Mouse (Mus musculus): ENCODE results near the gene Fkbp10.

Fkbp10 gene

DNA sequence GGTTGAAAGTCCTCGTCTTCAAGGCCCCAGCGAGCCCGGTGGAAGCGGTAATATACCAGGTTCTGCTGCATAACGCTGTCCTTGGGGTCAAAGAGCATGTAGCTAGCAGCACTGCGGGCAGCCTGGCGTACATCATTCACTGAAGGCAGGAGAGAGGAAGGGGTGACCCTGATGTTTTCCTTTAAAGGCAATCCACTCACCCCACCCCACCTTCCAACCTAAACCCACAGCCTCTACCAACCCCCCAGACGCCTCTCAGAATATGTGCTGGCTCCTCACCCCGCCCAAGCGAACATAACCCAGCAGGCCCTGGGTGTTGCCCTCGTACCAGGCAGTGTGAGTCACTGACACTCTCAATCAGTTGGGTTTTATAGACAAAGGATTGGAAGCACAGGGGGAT, 3.8 kb upstream of the Fkbp10 start:
- no peak for DNase-seq (ENCODE audit: low spot score)

DNA sequence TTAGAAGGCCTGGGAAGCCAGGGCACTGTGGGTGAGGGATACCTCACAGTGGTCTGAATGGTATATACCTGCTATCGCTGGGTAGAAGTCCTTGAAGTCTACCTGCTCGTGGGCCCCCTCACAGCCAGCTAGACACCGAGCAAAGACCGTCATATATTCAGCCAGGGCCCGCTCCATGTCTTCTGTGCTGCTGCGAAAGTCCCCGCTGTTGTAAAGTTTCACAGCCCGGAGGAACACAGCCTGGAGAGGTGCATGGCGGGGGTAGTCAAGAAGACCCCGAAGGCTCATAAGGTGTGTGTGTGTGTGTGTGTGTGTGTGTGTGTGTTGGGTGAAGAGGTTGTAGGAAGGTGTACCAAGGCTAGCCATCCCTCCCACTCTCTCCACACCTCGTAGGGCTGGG, 2.0 kb upstream of the Fkbp10 start:
- no peak for DNase-seq (ENCODE audit: low spot score)

DNA sequence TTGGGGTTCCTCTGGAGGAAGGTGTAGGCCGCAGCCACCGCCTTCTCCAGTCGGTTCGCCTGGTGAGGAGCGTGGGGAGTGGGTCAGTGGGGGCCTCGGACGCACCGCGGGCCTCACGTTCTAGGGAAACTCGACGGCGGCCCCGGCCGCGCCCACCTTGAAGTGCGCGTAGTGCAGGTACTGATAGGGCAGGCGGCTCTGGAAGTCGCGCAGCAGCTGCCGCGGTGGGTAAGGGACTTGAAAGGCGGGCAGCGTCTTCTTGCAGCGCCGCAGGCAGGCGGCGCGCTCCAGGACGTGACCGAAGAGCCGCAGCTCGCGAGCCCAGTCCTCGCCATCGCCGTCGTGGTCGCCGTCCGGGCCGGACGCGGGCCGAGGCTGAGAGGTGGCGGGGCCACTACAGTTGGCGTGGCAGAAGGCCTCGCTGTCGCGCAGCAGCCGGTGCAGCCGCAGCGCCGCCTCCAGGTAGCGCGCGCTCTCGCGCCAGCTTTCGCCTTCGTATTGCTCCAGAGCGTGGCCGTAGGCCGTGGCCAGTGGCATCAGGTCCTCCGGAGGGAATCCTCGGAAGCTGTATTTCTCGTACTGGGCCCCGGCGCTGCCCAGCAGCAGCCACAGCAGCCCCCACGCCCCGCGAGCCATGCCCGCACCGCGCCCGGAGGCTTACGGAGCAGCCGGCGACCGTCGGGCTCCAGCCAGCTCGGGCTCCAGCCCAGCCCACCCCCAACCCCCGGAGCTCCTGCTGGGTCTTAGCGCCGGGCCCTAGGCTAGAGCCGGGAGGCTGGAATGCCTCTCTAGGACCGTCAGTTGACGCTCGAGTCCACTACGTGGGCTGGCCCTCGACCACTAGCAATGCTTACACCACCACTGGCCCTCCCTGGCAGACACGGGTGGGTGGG, 1.2 kb upstream of the Fkbp10 start, which contains the start of gene P3h4:
P3h4 (minus strand) TSS at position 816 of the 893 bp plus-strand sequence.
- DNase-seq (ENCODE audit: low spot score) = no peak

DNA sequence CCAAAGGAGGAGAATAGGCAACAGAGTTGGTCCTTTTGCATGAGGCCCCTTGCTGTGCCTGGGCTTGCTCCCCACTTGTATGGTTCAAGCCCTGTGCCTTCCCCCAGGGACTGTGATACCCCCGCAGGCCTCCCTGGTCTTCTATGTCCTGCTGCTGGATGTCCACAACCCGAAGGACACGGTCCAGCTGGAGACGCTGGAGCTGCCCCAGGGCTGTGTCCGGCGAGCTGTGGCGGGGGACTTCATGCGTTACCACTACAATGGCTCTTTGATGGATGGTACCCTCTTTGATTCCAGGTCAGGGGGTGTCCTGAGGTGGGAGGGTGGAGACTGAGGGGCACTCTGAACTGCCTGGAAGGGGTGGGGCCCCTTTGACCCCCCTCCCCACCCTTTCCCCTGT, 6.0 kb downstream of the Fkbp10 start:
- DNase-seq (ENCODE audit: low spot score) = no peak

DNA sequence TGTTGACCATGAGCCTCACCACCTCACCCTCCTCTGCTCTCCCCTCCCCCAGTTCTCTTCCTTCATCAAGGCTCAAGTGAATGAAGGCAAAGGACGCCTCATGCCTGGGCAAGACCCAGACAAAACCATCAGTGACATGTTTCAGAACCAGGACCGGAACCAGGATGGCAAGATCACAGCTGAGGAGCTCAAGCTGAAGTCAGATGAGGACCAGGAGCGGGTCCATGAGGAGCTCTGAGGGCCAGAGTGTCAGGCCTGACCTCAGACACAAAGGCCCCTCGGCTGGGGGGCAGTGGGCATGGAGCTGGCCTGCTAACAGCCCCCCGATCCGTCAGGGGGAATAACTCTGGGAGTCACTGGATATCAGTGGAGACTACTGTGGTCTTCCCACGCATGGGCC, 8.3 kb downstream of the Fkbp10 start:
- no peak for DNase-seq (ENCODE audit: low spot score)

DNA sequence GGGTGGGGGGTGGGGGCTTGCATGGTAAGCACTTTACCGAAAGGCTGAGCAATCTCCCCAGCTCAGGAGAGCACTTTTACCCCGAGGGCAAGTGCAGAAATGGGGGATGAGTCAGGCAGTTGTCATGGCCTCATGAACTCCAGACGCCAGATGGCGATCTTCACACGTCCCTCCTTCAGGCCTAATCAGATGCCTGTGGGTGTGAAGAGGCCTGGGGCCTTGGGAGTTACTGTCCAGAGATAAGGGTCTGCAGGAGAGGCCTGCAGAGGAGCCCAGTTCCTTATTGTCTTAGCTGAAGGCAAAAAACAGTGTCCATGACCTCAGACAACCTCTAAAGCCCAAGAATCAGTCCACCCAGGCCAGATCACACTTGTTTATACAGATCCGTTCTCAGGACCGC, 10.4 kb downstream of the Fkbp10 start:
- DNase-seq (ENCODE audit: low spot score) = peak; percentile 78

DNA sequence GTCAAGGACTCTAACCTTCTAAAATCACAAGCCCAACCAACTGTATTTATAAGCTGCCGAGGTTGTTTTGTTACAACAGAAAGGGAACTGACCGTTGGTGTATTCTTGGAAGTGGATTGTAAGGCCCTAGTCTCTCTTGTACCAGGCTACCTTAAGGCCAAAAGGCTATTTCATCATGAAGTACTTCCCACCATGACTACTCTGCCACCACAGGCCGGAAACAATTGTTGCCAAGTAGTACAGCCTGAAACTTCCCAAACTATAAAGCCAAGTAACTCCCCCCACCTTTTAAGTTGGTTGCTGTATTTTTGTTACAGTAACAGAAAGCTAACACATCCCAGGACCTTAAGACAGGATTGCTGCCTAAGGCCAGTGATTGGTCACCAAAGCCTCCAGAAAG, 11.3 kb downstream of the Fkbp10 start:
- no peak for DNase-seq (ENCODE audit: low spot score)

DNA sequence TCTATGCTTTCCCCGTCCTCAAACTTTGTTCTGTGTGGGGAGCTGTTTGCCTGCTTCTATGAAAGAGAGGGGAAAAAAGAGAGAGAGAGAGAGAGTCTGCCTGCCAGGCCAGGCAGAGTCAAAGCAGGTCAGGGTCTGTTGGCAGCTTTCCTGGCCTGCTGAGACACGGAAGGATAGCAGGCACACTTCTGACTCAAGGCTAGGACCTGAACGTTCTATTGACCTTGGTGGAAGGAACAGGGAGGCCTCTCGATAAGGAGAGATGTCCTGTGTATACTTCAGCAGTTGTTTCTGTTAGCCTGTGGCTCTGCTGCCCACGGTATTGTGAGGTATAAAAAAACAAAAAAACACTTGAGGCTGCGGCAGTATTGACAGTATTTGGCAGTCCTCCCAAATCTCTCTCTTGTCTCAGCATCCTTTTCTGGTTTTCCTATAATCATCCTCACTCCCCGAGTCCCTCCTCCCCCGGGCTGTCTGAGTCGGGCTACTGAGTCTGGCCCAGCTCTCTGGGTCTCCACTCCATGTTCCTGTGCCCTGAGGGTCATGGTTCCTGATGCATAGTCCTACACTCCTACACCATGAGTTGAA, 13.2 kb downstream of the Fkbp10 start:
- no peak for DNase-seq (ENCODE audit: low spot score)

DNA sequence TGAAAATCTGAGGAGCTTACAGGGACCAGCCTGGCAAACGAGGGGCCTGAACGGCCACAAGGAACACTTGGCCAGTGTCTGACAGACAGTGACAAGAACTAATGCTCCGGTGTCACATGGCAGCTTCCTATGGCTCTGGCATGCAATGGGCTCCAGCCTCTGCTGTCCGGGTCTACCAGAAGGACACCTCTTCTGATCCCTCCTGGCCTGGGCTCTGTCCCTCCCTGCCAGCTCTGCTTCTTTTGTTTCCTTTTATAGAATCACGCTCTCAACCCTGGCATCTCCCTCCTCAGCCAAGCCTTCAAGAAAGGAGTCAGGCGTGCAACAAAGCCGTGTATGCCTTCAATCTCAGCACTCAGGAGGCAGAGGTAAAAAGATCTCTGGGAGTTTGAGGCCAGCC, 14.6 kb downstream of the Fkbp10 start:
- DNase-seq (ENCODE audit: low spot score) = no peak

DNA sequence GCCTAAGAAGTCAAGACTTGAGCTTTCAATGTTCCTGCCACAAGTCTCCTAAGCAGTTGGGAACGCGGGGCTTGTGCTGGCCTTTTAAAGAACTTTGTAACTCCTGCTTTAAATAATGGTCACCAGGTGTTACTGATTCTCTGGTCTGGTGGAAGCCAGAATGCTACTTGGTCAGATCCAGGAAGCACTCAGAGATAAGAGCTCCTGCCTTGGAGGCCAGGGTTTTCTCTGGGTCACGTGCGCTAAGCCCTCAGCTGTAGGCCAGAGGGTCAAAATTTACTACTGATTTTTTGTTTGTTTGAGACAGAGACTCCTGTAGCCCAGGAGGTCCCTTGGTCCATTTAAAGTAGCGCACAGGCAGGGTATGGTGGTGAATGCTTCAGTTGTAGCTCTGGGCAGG, 16.5 kb downstream of the Fkbp10 start:
- no peak for DNase-seq (ENCODE audit: low spot score)

DNA sequence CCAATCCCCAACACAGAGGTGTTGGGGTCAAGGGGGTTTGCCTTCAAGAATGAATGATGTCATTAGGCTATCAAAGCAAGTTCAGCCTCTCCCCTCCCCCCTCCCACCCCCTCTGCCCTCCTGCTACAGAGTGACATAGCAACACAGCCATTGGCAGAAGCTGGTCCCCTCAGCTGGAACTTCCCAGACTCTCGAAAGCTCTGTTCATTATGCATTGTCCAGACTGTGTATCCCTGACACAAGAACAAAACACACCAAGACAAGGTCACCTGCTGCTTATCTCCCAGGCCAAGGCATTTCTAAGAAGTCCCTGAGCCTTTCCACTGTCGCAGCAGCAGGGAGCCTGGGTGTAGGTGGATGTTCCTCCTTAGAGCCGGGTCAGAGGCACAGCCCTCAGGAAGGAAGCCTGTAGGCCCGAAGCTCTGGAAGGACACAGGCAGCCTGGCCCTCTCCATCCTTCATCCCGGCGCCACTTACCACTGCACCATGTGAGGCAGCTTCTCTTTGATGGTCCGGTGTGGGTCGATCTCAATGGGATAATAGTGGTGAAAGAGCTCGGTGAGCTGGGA, 20.3 kb downstream of the Fkbp10 start:
- DNase-seq (ENCODE audit: low spot score) = no peak

DNA sequence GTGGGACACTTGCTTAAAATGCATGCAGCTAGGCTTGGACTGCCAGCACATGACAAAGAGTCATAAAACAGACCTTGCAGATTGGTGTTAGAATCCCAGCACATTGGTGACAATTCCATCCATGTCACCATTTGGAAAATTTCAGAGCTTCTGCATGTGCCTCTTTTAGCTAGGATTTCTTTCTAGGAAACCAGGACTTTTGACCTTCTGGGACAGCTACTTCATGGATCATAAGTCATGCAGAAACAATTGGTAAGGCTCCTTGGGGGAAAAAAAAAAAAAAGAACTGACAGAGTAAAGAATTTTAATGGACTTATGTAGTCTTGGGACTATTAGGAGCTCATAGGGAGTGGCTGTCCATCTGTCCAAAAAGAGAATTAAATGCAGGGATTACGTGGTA, 22.4 kb downstream of the Fkbp10 start:
- no peak for DNase-seq (ENCODE audit: low spot score)

DNA sequence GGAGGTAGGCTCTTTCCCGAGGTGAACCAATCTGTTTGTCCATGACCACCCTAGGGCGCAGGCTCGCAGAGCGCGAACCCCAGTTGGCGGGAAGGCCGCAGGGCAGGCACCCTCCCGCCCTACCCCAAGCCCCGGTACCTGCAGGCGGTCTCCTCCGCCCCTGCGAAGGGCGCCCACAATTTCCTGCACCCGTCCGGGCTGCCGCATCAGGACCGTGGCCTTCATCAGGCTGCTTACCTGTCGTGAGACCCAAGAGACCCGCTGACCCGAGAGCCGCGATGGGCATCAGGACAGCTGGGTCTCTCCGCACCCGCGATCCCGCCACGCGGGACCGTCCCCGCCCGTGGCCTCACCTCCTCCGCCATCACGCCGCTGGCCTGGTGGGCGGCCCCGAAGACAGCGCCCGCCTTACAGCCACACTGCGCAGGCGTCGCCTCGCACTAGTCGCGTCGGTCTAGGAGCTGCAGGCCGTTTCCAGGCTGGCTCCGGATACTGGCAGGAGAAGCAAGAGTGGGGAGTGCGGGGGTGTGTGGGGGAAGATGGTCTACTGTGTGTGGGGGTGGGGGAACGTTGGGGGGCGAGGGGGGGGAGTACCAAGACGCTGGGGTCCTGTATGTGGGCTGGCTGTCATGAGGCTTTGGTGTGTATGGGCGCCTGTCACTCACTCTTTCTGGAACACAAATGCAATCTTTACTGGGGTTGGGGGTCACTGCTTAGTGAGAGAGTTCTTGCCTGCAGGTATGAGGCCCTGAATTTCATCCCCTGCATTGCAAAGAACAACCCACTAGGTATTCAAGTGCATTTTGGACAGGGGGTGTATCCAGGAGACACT, 25.4 kb downstream of the Fkbp10 start:
- DNase-seq (ENCODE audit: low spot score) = peak; percentile 67

DNA sequence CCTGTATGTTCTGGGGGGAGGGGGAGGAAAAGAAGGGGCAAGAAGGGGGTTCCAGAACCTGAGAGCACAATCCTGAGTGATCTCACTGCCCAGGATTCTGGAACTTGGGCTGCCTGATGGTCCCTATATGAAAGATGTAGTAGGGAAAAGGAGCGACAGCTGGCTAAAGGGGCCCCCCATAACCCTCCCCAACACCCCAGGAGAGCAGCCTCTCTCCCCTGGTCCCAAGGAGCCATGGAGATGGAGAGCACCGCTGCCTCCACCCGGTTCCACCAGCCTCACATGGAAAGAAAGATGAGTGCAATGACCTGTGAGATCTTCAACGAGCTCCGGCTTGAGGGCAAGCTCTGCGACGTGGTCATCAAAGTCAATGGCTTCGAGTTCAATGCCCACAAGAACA, 26.3 kb downstream of the Fkbp10 start, which contains the start of the genes Nt5c3b and Klhl10:
Nt5c3b (minus strand) TSS at position 12 of the 400 bp plus-strand sequence.
Klhl10 (plus strand) TSS at position 121 of the 400 bp plus-strand sequence.
- DNase-seq (ENCODE audit: low spot score) = no peak

DNA sequence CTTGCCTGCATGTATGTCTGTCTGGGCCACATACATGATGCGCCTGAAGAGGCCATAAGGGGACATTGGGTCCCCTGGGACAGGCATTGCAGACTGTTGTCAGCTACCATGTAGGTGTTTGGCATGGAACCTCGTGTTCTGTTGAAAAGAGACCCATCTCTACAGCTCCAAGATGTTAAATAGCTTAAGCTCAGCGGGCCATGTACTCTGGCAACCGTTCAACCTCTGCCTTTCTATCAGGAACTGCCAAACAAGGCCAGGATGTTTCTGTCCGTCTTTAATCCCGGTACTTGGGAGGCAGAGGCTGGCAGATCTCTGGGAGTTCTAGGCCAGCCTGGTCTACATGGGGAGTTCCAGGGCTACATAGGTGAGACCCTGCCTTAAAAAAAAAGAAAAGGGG, 27.1 kb downstream of the Fkbp10 start:
- DNase-seq (ENCODE audit: low spot score) = no peak

DNA sequence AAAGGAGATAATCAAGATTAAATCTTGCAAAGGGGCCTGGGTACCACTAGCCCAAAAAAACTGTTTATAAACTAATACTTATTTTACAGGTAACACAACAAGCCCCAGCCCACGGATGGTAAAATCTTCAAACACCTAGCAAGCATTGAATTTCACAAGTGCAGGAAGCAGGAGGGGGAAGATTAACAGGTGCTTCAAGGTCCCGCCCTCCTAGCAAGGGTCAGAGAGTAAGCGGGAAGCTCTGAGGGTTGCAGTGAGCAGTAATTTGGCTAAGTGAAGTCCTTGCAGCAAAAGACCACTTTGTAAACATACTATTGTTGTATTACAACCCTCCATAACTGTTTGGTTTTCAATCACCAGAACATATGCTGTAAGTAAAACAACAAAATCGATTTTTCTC, 41.8 kb downstream of the Fkbp10 start:
- no peak for DNase-seq (ENCODE audit: low spot score)

DNA sequence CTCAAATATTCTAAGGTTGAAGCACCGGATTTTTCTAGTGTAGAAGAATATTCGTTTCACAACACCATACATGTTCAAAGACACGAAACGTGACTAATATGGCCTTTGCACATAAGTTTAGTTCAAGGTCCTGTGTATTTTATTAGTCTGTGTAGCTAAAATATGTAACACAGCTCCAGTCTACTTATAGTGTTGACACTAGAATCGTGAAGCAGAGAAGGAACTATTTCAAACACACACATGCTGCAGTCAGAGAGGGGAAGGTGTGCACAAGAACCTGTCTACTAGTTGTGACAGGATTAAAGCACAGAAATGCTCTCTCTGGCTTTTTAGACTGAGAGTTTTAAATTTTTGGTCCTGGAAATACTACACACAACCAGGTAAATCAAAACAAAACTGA, 42.2 kb downstream of the Fkbp10 start:
- no peak for DNase-seq (ENCODE audit: low spot score)

DNA sequence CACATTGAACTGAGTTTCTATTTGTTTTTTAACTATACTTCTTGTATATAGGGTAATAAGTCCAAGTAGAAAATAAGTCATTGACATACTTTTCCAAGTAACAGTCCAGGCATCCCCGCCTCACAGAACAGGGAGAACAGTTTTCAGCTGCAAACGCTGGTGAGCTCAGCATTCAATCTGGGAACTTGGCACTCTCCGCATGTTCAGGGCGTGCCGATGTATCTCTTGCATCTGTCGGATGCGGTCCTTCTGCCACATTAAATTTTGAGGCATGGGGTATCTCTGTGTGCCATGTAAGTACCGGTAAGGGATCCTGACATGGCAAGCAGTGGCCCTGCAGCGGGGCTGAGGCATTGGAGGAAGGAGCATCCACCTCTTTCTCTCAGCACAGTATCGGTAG, 47.2 kb downstream of the Fkbp10 start:
- DNase-seq (ENCODE audit: low spot score) = no peak

DNA sequence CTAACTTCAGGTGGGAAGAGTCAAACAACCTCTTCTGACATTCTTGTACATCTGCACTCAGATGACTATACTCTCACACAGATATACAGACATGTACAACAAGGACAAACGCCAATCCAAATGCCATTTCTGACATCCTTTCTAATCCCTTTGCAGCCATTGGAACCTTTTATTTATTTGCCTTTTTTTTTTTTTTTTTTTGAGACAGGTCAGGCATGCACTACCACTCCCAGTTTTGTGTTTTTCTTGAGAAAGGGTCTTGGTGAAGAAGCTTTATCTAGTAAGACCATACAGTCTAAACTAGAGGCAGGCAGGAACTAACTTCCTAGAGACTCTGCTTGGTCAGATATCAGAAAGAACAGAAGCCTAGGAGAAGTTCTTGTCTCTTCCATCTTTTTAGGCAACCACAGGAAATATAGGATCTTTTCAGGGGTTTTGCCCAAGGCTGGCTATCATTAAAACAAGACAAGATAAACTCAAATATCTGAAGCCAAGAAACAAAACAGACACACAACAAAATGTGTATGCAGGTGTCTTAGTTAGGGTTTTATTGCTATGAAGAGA, 49.8 kb downstream of the Fkbp10 start:
- no peak for DNase-seq (ENCODE audit: low spot score)

DNA sequence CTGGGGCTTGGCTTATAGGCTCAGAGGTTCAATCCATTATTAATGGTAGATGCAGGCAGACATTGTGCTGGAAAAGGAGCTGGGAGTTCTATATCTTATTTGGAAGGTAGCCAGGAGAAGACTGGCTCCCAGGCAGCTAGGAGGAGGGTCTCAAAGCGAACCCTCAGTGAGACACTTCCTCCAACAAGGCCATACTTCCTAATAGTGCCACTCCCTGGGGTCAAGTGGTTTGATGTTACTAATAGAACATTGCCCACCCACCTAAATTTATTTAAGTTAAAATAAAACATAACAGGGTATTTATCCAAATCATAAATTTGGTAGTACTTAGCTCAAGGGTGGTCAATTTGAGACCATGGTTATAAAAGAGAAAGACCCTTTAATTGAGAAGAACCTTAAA, 50.3 kb downstream of the Fkbp10 start:
- no peak for DNase-seq (ENCODE audit: low spot score)

DNA sequence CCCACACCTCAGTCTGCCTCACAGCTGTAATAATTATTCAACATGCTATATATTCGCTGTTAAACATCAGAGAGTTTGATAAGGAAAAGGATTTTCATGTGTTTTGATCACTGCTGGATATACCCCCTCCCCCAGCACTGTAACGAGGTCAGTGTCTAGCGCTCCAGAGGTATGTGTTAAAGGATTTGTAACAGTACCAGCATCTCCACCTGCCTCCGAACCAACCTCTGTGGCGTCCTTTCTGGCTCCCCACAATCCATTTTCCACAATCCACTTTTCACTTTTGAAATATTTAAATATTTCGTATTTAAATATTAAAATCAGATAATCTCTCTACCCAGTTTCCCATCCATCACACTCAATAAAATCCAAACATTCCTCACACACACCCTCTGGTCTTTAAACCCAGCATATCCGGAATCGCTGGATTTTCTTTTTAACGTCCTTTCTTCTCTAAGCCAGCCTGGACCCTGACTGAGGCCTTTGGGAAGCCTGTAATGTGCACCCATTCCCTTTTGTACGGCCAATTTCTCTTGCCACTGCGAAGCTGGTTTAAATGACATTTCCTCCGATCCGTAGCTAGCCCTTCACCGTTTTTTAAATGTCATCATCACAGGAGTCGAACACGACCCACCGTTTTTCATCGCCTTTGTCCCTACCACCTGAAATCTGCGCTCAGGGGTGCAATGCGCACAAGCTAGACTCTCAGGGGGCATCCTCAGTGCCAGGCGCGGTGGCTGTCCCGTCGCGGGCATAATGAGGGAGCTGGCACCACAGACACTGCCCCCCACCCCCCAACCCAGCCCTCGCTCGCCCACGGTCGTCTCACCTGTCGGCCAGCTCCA, 56.1 kb downstream of the Fkbp10 start:
- DNase-seq (ENCODE audit: low spot score) = peak; percentile 20
